Mouse (Mus musculus): ENCODE data around the gene Fam20b. TPM values are rescaled to one million over a fixed set of nuclear protein-coding genes. Genes with fewer than 3 reads are reported as not detected.

Gene Fam20b
- polyA plus RNA-seq, 1 experiment from 2014 or later: 16.6 TPM

GRCm38 (mm10) chr1:156635148-156635547 is 83.7 kb downstream of the Fam20b start:
- Histone ChIP-seq H3K4me3 (no peak overlapping the region), H3K4me1 (no peaks in the 10 kb centered on the region), H3K27me3 (ENCODE audit: low read depth, poor library complexity, severe bottlenecking) (no peaks in the 10 kb centered on the region), H3K9me3 (replicated peaks) (no peaks in the 10 kb centered on the region), H3K27ac (replicated peaks) (no peak overlapping the region), H3K36me3 (peaks cover 85% of the 10 kb centered on the region)
- no peak for DNase-seq (ENCODE audit: low spot score)
- 91% methylated on average over 2 of the region's 2 CpGs for WGBS

DNA sequence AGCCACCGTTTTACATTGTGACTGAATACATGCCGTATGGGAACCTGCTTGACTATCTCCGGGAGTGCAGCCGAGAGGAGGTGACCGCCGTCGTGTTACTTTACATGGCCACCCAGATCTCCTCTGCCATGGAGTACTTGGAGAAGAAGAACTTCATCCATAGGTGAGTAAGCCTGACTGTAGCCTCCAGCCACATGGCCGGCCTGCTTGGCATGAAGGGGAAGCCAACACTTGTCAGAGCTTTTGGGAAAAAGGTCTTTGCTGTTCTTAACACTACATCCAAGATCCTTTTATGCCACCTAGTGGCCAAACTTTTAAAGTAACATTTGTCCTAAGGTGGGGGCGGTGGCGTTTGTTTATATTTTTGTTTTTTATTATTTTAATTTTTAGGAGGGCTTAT is 85.8 kb downstream of the Fam20b start:
- no peak overlapping the region for H3K4me3 ChIP-seq
- DNase-seq (ENCODE audit: low spot score): no peak
- H3K27me3 ChIP-seq (ENCODE audit: low read depth, poor library complexity, severe bottlenecking): no peaks in the 10 kb centered on the region
- H3K36me3 ChIP-seq: peaks cover 89% of the 10 kb centered on the region
- H3K4me1 ChIP-seq: no peaks in the 10 kb centered on the region
- WGBS: 81% methylated on average over 10 of the region's 10 CpGs
- H3K27ac ChIP-seq (replicated peaks): no peak overlapping the region
- no peaks in the 10 kb centered on the region for H3K9me3 ChIP-seq (replicated peaks)

GRCm38 (mm10) chr1:156630965-156631364 is 87.9 kb downstream of the Fam20b start:
- no peak for DNase-seq (ENCODE audit: low spot score)
- no peak overlapping the region for H3K27ac ChIP-seq (replicated peaks)
- H3K27me3 ChIP-seq (ENCODE audit: low read depth, poor library complexity, severe bottlenecking): no peaks in the 10 kb centered on the region
- H3K4me1 ChIP-seq: no peaks in the 10 kb centered on the region
- H3K9me3 ChIP-seq (replicated peaks): no peaks in the 10 kb centered on the region
- no peak overlapping the region for H3K4me3 ChIP-seq
- peaks cover 76% of the 10 kb centered on the region for H3K36me3 ChIP-seq

GRCm38 (mm10) chr1:156629984-156630383 is 88.9 kb downstream of the Fam20b start:
- Histone ChIP-seq H3K4me3 (no peak overlapping the region), H3K36me3 (peaks cover 76% of the 10 kb centered on the region), H3K9me3 (replicated peaks) (no peaks in the 10 kb centered on the region), H3K4me1 (no peaks in the 10 kb centered on the region), H3K27me3 (ENCODE audit: low read depth, poor library complexity, severe bottlenecking) (no peaks in the 10 kb centered on the region), H3K27ac (replicated peaks) (no peak overlapping the region)
- no peak for DNase-seq (ENCODE audit: low spot score)
- WGBS: 97% methylated on average over 8 of the region's 8 CpGs

Other genes with a start within 250 kb of the Fam20b start
- 26.3 and 29.4 TPM in 2 replicates for gene Soat1, start 244.8 kb downstream of the Fam20b start, polyA plus RNA-seq (2016; fragmentation: Nextera tagmentation; extraction: Ambion mirVana)
- 0.35 TPM in 2 replicates for gene Gm10031, start 195.1 kb downstream of the Fam20b start, polyA plus RNA-seq (2016; fragmentation: Nextera tagmentation; extraction: Ambion mirVana)
- gene Abl2, start 160.3 kb downstream of the Fam20b start, polyA plus RNA-seq (2016; fragmentation: Nextera tagmentation; extraction: Ambion mirVana): 4.7 and 5.3 TPM in 2 replicates
- 6.1 and 6.9 TPM in 2 replicates for gene Tor3a, start 44.7 kb downstream of the Fam20b start, polyA plus RNA-seq (2016; fragmentation: Nextera tagmentation; extraction: Ambion mirVana)
- 1.0 and 1.3 TPM in 2 replicates for gene Angptl1, start 119.5 kb upstream of the Fam20b start, polyA plus RNA-seq (2016; fragmentation: Nextera tagmentation; extraction: Ambion mirVana)
- 92.8 and 96.8 TPM in 2 replicates for gene Ralgps2, start 220.5 kb upstream of the Fam20b start, polyA plus RNA-seq (2016; fragmentation: Nextera tagmentation; extraction: Ambion mirVana)

Measured in midbrain, embryonic 10.5 days (tissue).